Mouse (Mus musculus): ENCODE data around the gene Fbxo24.

DNA sequence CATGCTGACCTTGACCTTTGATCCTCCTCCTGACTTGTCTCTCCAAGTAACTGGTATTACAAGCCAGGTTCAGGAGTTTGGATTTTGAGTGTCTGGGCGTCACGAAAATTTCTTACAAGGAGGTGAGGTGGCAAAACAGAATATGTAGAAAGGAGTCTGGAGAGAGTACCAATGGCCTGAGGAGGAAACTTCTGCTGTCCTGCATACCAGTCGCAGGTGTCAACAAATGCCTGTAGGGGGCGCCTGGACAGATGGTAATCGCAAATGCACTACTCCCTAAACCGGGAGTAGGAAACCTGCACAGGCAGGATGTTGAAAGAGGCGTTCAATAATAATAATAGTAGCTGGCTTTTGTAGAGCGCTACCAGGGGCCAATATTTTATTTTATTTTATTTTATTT lies 43.8 kb downstream of the Fbxo24 start:
- TF ChIP-seq POLR2A (IDR thresholded peaks at IDR 0.05; ENCODE audit: borderline replicate concordance, insufficient read depth, low read length), result no peak
- peak; percentile 71 for TF ChIP-seq CTCF (IDR thresholded peaks at IDR 0.05; ENCODE audit: borderline replicate concordance, insufficient read depth, low read depth, low read length)

Measured in cerebellum, adult 2 months (tissue).